Mouse (Mus musculus): ENCODE measurements around the gene Rora. TPM values are rescaled to one million over a fixed set of nuclear protein-coding genes. Genes with fewer than 3 reads are reported as not detected.

Rora gene
- polyA plus RNA-seq, 1 experiment from 2014 or later = 8.9 TPM

- no peak for ATAC-seq (ENCODE audit: low FRiP score, low read depth)
- Histone ChIP-seq H3K9me3 (no peaks in the 10 kb centered on the region), H3K27me3 (no peaks in the 10 kb centered on the region), H3K27ac (replicated peaks) (no peak overlapping the region), H3K4me1 (peaks cover 10% of the 10 kb centered on the region; the same call in 1 of the 2 replicates), H3K36me3 (no peaks in the 10 kb centered on the region), H3K9ac (replicated peaks) (no peak overlapping the region), H3K4me2 (replicated peaks) (no peak overlapping the region), H3K4me3 (no peak overlapping the region)
- 54% methylated on average over 1 of the region's 1 CpGs for WGBS
Measured at GRCm38 (mm10) chr9:68765595-68765994, 112.0 kb downstream of the Rora start.

GRCm38 (mm10) chr9:68769638-68770037, 116.1 kb downstream of the Rora start:
- WGBS = 33% methylated on average over 1 of the region's 1 CpGs
- Histone ChIP-seq H3K27me3 (no peaks in the 10 kb centered on the region), H3K4me3 (no peak overlapping the region), H3K9me3 (no peaks in the 10 kb centered on the region), H3K9ac (replicated peaks) (no peak overlapping the region), H3K4me2 (replicated peaks) (no peak overlapping the region), H3K4me1 (peaks cover 5% of the 10 kb centered on the region; the same call in 1 of the 2 replicates), H3K27ac (replicated peaks) (no peak overlapping the region), H3K36me3 (no peaks in the 10 kb centered on the region)
- ATAC-seq (ENCODE audit: low FRiP score, low read depth) = no peak

DNA sequence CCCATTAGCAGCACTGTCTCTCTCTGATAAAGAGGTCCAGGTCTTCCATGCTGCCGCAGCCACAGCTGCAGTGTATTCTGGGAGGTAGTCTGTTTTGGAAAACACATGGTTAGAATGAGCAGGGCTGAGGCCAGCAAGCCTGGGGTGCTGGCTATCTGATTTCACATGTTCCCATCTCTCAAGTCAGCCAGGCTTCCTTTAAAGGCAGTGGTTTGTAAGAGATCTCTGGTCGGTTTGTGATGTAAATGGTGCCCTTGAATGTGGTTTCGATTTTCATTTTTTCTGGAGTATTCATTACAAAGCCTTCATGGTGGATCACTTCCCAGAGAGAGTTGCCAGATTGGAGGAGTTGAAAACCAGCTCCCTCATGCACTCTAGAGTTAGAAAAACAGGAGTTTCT, 117.8 kb downstream of the Rora start:
- Histone ChIP-seq H3K4me1 (peaks cover 4% of the 10 kb centered on the region; the same call in 1 of the 2 replicates), H3K4me2 (replicated peaks) (no peak overlapping the region), H3K27ac (replicated peaks) (no peak overlapping the region), H3K9me3 (no peaks in the 10 kb centered on the region), H3K27me3 (no peaks in the 10 kb centered on the region), H3K9ac (replicated peaks) (no peak overlapping the region), H3K36me3 (no peaks in the 10 kb centered on the region), H3K4me3 (no peak overlapping the region)
- 80% methylated on average over 3 of the region's 3 CpGs for WGBS
- ATAC-seq (ENCODE audit: low FRiP score, low read depth) = no peak

DNA sequence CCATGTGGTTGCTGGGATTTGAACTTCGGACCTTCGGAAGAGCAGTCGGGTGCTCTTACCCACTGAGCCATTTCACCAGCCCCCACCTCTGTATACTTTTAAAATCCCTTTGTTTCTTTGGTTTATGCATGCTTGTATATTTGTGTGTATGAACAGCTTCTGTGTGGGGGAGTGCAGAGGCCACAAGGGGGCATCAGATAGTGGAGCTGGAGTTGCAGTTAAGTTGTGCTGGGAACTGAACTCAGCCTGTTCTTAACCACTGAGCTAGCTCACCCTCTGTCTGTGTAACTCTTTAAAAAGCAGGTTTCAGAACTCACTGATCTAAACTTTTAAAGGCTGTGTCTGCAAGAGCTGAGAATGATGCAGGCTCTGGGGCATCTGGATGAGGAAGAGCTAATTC, 120.2 kb downstream of the Rora start:
- Histone ChIP-seq H3K27me3 (no peaks in the 10 kb centered on the region), H3K36me3 (no peaks in the 10 kb centered on the region), H3K9me3 (no peaks in the 10 kb centered on the region), H3K4me1 (peaks cover 6% of the 10 kb centered on the region; the same call in 1 of the 2 replicates), H3K9ac (replicated peaks) (no peak overlapping the region), H3K4me2 (replicated peaks) (no peak overlapping the region), H3K4me3 (no peak overlapping the region), H3K27ac (replicated peaks) (no peak overlapping the region)
- no peak for ATAC-seq (ENCODE audit: low FRiP score, low read depth)
- WGBS = 91% methylated on average over 3 of the region's 3 CpGs

DNA sequence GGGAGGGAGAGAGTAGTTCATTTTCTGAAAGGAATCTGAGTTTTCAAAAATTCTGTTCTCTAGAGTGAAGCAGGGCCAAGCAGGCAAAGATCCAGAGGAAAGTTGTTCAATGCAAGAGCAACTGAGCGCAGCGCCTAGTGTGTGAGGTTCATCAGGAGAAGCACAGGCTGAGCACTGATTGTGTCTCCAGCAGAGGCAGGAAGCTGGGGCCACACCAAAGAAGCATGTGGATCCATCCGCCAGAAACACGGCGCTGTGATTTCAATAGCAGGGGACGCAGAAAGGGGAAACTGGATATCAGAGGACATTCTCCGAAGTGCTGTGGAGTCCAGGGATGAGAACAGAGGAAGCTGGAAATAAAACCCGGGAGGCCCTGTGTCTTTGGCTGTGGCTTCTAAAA, 128.4 kb downstream of the Rora start:
- Histone ChIP-seq H3K4me1 (0 out of 2 replicates have a peak, but pooled peaks cover 3% of the 10 kb centered on the region), H3K4me3 (no peak overlapping the region), H3K4me2 (replicated peaks) (no peak overlapping the region), H3K36me3 (no peaks in the 10 kb centered on the region), H3K27ac (replicated peaks) (no peak overlapping the region), H3K27me3 (no peaks in the 10 kb centered on the region), H3K9ac (replicated peaks) (no peak overlapping the region), H3K9me3 (no peaks in the 10 kb centered on the region)
- ATAC-seq (ENCODE audit: low FRiP score, low read depth) = no peak
- WGBS = 88% methylated on average over 8 of the region's 8 CpGs

GRCm38 (mm10) chr9:68782604-68783003, 129.0 kb downstream of the Rora start:
- Histone ChIP-seq H3K4me3 (no peak overlapping the region), H3K27ac (replicated peaks) (no peak overlapping the region), H3K27me3 (no peaks in the 10 kb centered on the region), H3K4me1 (0 out of 2 replicates have a peak, but pooled peaks cover under 1% of the 10 kb centered on the region), H3K36me3 (no peaks in the 10 kb centered on the region), H3K9me3 (no peaks in the 10 kb centered on the region), H3K4me2 (replicated peaks) (no peak overlapping the region), H3K9ac (replicated peaks) (no peak overlapping the region)
- 86% methylated on average over 5 of the region's 5 CpGs for WGBS
- ATAC-seq (ENCODE audit: low FRiP score, low read depth) = no peak

- WGBS = 85% methylated on average over 4 of the region's 5 CpGs
- H3K4me3 ChIP-seq = no peak overlapping the region
- H3K27me3 ChIP-seq = no peaks in the 10 kb centered on the region
- H3K4me2 ChIP-seq (replicated peaks) = no peak overlapping the region
- no peak overlapping the region for H3K9ac ChIP-seq (replicated peaks)
- H3K27ac ChIP-seq (replicated peaks) = no peak overlapping the region
- no peak for ATAC-seq (ENCODE audit: low FRiP score, low read depth)
- no peaks in the 10 kb centered on the region for H3K36me3 ChIP-seq
- no peaks in the 10 kb centered on the region for H3K4me1 ChIP-seq
- H3K9me3 ChIP-seq = no peaks in the 10 kb centered on the region
Measured at GRCm38 (mm10) chr9:68783246-68783645, 129.7 kb downstream of the Rora start.

DNA sequence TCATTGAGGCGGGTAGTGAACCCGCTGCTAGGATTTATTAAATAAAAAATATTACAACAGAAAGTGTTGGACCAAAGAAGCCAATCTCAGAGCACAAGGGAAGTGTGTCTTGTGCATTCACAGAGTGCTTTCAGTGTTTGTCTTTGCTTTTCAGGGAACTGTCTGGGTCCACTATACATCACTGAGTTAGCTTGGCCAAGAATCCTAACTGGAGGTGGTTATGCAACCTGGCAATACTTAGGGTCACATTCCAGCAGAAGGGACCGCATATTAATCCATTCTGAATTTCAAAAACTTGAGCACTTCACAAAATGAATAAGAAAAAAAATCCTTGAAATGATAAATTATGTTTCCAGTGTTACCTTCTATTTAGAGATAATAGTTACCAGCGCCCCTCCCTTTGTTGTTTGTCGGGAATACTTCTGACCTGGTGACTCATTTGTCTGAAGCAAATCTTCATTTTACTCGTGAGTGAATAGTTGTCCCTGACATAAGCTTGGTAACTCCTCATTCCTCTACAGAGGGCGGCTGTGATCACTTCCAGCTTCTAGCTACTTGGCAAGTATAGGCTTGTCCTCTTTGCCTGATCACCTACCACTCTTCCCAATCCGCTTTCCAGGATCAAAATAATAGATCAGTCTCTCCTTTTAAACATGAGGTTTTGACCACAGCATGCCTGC, 133.2 kb downstream of the Rora start:
- Histone ChIP-seq H3K4me2 (replicated peaks) (no peak overlapping the region), H3K4me3 (no peak overlapping the region), H3K27ac (replicated peaks) (no peak overlapping the region), H3K9ac (replicated peaks) (no peak overlapping the region), H3K4me1 (no peaks in the 10 kb centered on the region), H3K27me3 (no peaks in the 10 kb centered on the region), H3K9me3 (no peaks in the 10 kb centered on the region), H3K36me3 (no peaks in the 10 kb centered on the region)
- 85% methylated on average over 8 of the region's 8 CpGs for WGBS
- no peak for ATAC-seq (ENCODE audit: low FRiP score, low read depth)

DNA sequence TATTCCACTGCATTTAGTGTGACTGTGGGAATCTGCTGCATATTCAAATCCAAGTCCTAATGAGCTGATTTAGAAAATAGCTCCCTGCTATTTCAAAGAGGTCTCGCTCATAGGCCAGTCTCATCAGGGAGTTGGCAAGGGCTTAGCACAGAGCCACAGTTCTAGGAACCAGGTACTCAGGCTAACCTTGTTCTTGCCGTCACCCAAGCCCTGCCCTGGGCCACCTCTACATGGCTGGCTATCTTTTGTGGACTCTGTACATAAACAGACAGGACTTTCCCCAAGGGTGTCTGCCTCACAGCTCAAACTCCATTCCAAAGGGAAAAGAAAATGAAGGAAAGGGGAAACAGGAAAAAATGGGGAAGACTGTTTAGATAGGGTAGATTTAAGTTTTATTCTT, 134.1 kb downstream of the Rora start:
- Histone ChIP-seq H3K4me2 (replicated peaks) (no peak overlapping the region), H3K4me3 (no peak overlapping the region), H3K9ac (replicated peaks) (no peak overlapping the region), H3K27ac (replicated peaks) (no peak overlapping the region), H3K36me3 (no peaks in the 10 kb centered on the region), H3K9me3 (no peaks in the 10 kb centered on the region), H3K27me3 (no peaks in the 10 kb centered on the region), H3K4me1 (no peaks in the 10 kb centered on the region)
- ATAC-seq (ENCODE audit: low FRiP score, low read depth) = no peak
- 90% methylated on average over 2 of the region's 2 CpGs for WGBS

DNA sequence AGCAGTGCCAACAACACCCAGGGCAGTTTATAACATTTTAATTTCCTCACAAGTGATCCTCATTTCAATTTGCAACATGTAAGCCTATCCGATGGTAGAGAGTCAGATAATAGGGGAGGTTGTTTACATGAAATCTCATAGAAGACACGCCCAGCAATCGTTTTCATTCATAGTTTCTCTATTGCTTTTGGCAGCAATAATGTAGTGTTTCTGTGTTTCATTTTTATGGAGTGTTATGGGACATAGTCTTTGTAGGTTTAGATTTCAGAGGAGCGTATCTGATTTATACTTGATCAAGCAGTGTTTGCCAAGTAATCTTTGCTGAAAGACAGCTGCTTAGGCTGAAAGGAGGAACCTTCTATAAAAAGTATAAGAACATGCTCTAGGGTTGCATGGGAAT, 137.3 kb downstream of the Rora start:
- WGBS = 92% methylated on average over 4 of the region's 4 CpGs
- Histone ChIP-seq H3K4me1 (no peaks in the 10 kb centered on the region), H3K27ac (replicated peaks) (no peak overlapping the region), H3K9ac (replicated peaks) (no peak overlapping the region), H3K4me3 (no peak overlapping the region), H3K27me3 (no peaks in the 10 kb centered on the region), H3K36me3 (no peaks in the 10 kb centered on the region), H3K9me3 (no peaks in the 10 kb centered on the region), H3K4me2 (replicated peaks) (no peak overlapping the region)
- no peak for ATAC-seq (ENCODE audit: low FRiP score, low read depth)

- Histone ChIP-seq H3K36me3 (no peaks in the 10 kb centered on the region), H3K4me1 (no peaks in the 10 kb centered on the region), H3K4me3 (no peak overlapping the region), H3K9me3 (no peaks in the 10 kb centered on the region), H3K9ac (replicated peaks) (no peak overlapping the region), H3K4me2 (replicated peaks) (no peak overlapping the region), H3K27me3 (no peaks in the 10 kb centered on the region), H3K27ac (replicated peaks) (no peak overlapping the region)
- ATAC-seq (ENCODE audit: low FRiP score, low read depth) = no peak
- 77% methylated on average over 16 of the region's 16 CpGs for WGBS
Measured at GRCm38 (mm10) chr9:68791982-68792540, 138.5 kb downstream of the Rora start.

GRCm38 (mm10) chr9:68795314-68795713, 141.7 kb downstream of the Rora start:
- H3K9me3 ChIP-seq = no peaks in the 10 kb centered on the region

DNA sequence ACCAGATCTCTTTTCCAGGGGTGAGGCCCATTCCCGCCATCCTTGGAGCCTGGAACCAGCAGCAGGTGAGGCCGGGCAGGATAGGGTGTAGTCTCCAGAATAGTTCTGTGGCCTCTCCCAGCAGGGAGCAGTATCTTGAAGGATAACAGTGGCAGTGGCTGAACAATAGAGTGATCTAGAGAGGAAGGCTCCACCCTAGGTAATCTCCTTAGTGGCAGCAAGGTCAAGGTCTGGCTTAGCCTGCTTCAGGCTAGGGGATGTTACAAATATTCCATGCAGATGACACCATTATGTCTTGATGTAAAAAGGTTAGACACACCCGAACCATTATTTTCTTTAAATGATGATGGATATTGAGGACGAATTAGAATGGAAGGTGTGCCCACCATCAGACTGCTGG, 144.6 kb downstream of the Rora start:
- H3K9ac ChIP-seq (replicated peaks) = no peak overlapping the region
- no peak for ATAC-seq (ENCODE audit: low FRiP score, low read depth)
- 82% methylated on average over 4 of the region's 4 CpGs for WGBS

More at GRCm38 (mm10) chr9:68795314-68795713, 141.7 kb downstream of the Rora start:
- Histone ChIP-seq H3K4me3 (no peak overlapping the region), H3K4me2 (replicated peaks) (no peak overlapping the region), H3K4me1 (no peaks in the 10 kb centered on the region), H3K9ac (replicated peaks) (no peak overlapping the region), H3K27ac (replicated peaks) (no peak overlapping the region), H3K27me3 (no peaks in the 10 kb centered on the region), H3K36me3 (no peaks in the 10 kb centered on the region)
- WGBS = 92% methylated on average over 13 of the region's 13 CpGs
- ATAC-seq (ENCODE audit: low FRiP score, low read depth) = no peak

More for the DNA sequence above, 144.6 kb downstream of the Rora start:
- Histone ChIP-seq H3K27me3 (no peaks in the 10 kb centered on the region), H3K9me3 (no peaks in the 10 kb centered on the region), H3K4me2 (replicated peaks) (no peak overlapping the region), H3K4me3 (no peak overlapping the region), H3K4me1 (no peaks in the 10 kb centered on the region), H3K36me3 (no peaks in the 10 kb centered on the region), H3K27ac (replicated peaks) (no peak overlapping the region)

Data from midbrain, embryonic 12.5 days (tissue).